Mouse (Mus musculus) thymus, adult 18-20 months (tissue): ENCODE data around the gene Map7d2.
"Not testable (repeated sequence)": the region's sequence is repeated elsewhere in the genome, so short reads cannot be mapped to it uniquely, and the experiment has no call there.

Source experiments
- DNase-seq, 2 experiments: peaks; one replicate each; pipeline ENCODE4 v3.0.0; 2022; ENCODE audit warnings: mixed read lengths in 2 of 2

Gene Map7d2

DNA sequence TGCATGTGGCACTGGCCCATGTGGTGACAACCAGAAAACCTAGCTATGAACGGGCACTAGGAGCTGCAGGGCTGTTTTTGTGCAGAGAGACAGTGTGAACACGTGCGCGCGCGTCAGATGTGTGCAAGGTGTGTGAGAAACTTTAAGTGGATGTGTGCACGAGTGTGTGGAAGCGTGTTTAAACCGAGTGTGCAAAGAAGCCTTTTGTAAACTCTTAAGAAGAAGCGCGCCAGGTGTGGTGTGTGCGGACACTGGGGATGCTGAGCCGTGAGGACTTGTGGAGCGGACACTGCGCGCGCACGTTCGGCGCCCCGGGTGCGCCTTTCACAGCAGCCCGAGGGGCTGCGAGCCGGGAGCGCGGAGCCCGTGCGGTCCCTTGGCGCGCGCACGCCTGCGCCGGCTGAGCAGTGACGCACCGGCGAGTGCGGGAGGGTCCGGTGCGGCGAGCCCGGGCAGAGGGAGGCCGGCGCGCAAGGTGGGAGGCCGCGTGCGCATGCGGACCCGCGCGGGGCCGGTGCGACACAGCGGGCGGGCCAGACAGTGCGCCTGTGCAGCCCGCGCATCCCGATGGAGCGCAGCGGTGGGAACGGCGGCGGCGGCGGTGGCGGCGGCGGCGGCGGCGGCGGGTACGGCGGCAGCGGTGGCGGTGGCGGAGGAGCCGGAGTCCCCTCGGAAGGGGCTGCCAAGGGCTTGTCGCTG, at the start of gene Map7d2:
Gene Map7d2, plus strand, starts transcription at position 443 of the 699 bp plus-strand sequence.
- DNase-seq: no peak

DNA sequence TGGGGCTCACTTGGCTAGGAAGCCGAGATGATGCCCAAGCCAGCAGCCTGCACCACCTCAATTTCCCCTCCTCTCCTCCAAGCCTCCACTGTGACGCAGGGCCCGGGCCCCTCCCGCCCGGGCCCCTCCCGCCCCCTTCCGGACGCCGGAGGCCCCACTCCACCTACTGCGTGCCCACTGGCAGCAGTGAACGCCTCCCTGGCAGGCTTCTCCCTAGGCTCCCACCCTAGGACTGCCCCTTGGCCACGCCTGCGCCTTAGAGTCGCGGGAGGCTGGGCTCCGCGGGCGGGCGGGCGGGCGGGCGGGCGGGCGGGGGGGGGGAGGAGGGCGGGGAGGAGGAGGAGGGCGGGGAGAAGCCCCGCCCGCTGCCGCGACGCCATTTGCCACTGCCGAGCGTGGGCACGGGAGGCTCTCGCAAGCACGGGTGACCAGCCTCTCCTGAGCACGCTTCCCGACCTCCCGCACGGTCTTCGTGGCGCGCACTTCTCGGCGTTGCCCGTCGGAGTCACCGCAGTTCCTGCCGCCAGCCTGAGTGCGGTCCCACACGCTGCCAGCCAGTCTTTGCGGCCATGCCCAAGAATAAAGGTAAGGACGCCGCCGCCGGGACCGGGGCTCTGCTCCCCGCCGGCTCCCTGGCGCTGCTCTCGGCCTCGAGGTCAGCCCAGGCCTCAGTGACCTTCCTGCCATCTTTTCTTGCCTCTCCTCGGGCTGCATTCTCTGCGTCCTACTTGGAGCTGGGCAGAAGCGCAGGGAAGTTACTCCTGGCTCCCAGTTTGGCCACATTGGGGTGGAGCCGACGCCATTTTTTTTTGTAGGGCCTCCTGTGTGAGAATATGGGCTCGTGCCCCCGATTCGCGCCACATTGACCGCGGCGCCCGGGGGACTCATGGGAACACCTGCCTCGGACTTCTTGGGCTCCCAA, 42.3 kb upstream of the Map7d2 start, which contains the start of gene Eif1ax:
Gene Eif1ax, plus strand, starts transcription at position 348 of the 922 bp plus-strand sequence.
- peak; percentile 74 to 75 for DNase-seq

DNA sequence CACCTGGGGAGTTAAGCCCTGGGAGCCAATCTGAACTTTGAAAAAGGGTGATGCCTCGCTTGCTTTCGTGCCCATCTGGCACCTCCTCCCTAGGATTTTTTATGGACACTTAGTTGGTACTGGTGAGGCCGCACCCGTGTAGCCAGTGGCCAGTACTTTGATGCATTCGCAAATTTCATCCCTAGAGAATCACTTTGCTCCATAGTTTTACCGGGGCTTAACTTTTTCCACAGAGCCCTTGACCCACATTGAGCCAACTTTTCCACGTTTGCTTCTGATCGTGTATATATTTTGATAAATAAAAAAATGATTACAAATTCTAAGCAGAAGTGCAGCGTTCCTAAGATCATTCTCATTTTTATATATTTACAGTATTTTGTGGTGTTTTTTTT, 41.6 kb upstream of the Map7d2 start:
- no peak for DNase-seq

DNA sequence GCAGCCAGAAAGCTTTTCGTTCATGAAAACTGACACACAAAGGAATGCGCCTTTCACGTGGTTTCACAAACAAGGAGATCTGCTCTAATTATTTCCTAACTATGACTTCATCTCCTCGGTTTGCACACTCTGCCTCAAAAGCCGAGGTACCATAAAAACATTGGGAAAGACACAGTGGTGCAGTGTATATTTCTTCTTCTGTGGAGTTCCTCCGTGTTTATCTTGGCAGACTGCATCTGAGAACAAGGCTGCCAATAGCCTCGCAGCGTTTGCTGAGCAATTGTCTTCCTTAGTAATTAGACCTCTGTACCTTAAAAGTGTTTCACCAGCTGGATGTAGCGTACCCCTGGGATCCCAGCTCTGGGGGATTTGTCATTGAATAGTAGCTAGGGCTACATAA, 27.3 kb upstream of the Map7d2 start:
- no peak for DNase-seq

DNA sequence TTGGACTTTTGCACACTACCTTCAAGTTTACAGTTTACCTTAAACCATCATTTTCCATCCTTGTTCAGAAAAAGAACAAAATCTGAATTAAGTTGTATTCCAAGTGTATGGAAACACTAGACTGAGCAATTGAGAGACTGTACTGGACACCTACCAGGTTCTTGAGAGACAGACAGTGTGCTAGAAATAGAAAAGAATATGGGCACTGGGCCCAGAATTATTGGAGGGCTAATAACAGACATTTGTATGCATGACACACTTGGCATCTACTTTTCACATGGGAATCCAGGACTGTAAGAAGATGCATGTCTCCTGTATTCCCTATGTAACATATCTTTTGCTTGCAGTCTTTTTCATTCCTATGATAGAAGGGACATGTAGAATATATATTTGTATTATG, 25.4 kb upstream of the Map7d2 start:
- DNase-seq: no peak

DNA sequence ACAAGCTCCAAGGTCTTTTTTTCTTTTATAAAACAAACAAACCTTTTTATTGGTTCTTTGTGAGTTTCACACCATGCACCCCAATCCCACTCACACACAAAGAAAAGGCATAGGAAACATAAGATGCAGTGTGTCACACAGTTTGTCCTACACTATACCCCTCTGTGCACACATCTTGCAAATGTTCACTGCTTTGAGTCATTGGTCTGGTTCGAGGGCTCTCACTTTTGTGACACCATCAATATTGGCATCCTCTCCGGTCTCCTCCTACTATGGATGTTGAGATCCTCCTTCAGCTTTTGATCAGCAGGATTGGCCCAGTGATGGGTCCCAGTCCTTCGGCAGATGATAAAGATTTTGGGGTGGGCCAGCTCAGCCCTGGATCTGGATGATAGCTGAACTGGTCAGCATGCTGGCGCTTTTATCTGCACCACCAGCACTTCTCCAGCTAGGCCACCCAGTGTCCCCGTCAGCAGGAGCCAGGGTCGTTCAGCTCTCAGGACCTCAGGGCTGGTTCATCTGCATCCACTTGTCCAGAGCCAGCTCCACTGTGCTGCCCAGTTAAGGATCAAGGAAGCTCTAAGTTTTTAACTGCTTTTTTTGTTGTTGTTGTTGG, 23.9 kb upstream of the Map7d2 start:
- no peak for DNase-seq

DNA sequence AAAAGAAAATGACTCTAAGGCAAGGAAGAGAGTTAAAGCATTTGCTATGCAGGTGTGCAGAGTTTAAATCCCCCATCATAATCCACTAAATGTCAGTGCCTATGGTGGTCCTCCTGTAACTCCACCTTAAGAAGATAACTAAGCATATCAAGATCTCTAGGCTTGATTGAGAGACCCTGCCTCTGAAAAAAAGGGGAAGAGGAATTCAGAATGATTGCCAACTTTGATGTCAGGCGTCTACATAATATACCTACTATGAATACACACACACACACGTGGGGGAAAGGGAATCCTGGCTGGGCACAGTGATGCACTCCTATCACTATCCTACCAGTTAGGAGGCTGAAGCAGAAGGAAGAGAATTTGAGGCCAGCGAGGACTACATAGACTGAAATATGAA, 23.1 kb upstream of the Map7d2 start:
- no peak for DNase-seq

DNA sequence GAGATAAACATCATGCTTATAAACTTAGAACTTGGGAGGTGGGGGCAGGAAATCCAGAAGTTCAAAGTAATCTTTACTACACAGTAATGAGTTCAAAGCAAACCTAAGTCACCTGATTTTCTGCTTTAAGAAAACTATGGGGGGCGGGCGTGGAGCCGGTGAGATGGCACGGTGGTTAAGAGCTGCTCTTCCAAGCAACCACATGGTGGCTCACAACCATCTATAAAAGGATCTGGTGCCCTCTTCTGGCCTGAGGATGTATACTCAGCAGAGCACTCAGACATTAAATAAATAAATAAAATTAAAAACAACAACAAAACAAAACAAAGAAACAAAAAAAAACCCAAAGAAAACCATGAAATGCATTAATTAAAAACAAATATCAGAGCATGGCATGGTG, 5.1 kb upstream of the Map7d2 start:
- DNase-seq: peak in 1 of 2 experiments; percentile 4

DNA sequence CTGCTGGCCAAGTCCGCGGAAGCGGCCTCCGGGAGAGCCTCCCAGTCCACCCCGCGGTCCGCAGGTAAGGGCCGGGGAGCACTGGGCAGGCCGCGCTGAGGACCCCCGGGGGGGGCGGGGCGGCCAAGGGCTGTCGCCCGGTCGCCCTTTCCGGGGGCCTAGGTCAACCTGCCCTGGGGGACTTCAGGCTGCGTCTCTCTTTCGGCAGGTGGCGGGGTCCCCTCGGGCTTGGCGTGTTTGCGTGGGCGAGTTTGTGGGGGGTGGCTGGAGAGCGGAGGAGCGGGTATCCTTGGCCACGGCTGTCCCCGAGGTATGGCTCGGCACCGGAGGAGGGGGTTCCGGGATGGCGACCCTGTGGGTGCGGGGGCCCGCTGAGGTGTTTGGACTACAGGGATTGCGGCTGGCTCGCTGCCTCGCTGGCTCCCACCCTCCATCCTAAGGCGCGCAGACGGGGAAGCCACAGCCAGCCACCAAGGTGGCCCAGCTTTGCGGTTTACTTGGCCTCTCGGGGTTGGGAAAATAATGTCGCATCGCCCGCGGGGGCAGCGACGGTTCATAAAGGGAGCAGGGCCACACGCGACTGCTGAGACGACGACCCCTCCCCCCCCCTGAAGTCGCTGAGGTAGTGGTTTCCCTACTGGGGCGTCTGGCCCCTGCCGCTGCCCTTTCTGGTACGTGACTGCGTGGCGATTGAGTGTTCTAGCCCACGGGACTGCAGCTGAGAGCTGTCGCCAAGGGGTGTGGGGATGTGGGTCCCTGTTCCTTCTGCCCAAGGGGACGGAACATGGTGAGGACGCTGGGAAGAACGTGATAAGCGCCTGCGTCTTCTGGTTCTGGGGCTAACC, 679 bp downstream of the Map7d2 start:
- no peak for DNase-seq

DNA sequence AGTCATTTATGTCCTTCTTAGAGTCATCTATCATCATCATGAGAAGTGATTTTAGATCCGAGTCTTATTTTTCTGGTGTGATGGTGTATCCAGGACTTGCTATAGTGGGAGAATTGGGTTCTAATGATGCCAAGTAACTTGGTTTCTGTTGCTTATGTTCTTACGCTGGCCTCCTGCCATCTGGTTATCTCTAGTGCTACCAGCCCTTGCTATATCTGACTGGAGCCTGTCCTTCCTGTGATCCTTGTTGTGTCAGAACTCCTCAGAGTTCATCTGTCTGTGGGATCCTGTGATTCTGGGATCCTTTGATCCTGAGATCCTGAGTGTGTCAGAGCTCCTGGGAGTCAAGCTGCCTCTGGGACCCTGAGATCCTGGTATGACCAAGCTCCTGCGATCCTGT, 16.1 kb downstream of the Map7d2 start:
- not testable (repeated sequence) for DNase-seq

DNA sequence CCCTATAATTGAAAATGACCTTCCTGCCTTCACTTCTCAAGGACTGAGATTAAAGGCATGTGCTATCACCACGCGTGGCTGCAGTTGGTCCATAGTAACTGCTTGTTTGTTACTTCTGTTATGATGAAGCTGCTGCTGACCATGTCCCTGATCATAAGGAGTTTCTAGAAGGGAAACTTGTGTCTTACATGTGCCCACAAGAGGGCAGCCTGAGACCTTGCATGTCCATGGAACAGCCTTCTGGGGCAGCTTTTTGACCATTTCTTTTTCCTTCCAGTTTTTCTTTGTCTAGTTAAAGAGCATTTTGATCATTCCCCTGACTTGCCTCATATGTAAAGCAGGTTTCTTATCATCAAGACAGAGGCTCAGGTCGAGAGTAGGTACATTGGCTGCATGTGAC, 27.8 kb downstream of the Map7d2 start:
- no peak for DNase-seq

DNA sequence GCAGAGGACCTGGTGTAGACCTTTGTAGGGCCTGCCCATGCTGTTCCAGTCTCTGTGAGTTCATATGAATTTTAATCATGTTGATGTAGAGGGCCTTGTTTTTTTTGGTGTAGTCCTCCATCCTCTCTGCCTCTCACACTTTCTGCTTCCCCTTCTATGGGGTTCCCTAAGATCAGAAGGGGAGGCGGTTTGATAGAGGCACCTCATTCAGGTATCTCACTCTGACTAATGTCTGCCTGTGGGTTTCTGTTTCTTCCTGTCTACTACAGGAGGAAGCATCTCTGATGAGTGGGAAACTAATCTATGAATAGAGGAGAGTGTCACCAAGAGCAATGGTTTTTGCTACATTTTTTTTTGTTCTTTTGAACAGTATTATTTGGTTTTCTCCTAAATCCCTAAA, 32.8 kb downstream of the Map7d2 start:
- DNase-seq: no peak

DNA sequence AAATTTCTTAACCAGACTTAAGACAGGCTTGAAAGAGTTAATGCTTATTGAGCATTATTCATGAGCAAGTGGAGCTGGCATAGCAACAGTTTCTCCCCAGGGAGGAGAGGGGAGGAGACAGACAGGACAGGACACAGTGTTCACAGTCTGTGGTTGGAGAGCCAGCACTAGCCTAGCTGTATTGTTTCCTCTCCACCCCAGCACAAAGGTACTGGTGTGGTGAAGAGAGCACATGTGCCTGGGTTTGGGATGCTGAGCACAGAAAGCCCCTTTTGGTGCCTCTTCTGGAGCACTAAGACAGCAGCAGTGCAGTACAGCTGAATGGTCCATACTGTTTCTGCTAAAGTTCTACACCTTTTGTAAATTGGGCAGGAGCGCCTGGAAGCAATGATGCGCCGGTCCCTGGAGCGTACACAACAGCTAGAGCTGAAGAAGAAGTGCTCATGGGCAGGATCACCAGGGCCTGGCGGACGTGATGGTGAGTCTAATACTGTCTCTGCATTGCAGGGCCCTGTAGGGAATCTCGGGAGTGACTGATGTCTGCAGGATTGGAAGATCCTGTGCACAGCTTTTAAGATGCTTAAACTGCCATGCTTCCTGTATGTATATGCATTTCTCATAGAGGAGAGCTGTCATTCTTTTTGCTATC, 44.8 kb downstream of the Map7d2 start:
- DNase-seq: no peak

DNA sequence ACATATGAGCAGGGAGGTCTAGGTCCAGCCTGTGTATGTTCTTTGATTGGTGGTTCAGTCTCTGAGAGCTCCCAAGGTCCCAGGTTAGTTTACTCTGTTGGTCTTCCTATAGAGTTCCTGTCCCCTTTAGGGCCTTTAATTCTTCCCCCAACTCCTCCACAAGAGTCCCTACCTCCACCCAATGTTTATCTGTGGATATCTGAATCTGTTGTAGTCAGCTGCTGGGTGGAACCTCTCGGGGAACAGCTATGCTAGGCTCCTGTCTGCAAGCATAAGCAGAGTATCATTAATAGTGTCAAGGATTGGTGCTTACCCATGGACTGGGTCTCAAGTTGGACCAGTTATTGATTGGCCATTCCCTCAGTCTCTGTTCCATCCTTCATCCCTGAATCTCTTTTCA, 60.4 kb downstream of the Map7d2 start:
- DNase-seq: no peak

DNA sequence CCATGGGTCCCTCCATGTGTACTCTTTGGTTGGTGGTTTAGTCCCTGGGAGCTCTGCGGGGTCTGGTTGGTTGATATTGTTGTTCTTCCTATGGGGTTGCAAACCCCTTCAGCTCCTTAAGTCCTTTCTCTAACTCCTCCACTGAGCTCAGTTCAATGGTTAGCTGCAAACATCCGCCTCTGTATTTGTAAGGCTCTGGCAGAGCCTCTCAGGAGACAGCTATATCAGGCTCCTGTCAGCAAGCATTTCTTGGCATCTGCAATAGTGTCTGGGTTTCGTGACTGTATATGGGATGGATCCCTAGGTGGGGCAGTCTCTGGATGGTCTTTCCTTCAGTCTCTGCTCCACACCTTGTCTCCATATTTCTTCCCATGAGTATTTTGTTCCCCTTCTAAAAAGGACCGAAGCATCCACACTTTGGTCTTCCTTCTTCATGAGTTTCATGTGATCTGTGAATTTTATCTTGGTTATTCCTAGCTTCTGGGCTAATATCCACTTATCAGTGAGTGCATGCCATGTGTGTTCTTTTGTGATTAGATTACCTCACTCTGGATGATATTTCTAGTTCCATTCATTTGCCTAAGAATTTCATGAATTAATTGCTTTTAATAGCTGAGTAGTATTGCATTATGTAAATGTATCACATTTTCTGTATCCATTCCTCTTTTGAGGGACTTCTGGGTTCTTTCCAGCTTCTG, 64.0 kb downstream of the Map7d2 start:
- DNase-seq: not testable (repeated sequence)

DNA sequence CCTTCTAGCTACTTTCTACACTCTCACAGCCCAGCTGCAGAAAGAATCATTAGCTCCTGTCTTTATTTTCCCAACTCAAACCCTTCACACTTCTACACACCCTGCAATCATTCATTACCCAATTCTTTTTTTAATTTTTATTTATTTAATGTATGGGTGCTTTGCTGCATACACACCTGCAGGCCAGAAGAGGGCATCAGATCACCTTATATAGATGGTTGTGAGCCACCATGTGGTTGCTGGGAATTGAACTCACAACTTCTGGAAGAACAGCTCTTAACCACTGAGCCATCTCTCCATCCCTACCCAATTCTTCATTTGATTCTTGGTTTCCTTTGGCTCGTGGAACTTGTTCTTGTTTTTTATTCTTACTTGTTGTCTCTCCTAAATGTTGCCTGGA, 69.9 kb downstream of the Map7d2 start:
- DNase-seq: no peak

DNA sequence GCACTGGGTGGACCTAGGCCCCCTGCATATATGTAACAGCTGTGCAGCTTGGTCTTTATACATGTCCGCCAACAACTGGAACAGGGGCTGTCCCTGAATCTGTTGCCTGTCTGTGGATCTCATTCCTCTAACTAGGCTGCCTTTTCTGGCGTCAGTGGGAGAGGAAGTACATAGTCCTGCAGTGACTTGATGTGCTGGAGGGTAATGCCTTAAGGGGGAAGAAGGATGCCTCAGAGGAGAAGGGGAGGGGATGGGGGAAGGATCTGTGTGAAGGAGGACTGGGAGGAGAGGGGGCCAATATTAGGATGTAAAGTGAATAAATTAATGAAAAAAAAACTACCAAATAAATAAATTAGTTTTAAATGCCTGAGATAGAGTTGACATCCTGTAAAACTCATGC, 88.8 kb downstream of the Map7d2 start:
- no peak for DNase-seq

DNA sequence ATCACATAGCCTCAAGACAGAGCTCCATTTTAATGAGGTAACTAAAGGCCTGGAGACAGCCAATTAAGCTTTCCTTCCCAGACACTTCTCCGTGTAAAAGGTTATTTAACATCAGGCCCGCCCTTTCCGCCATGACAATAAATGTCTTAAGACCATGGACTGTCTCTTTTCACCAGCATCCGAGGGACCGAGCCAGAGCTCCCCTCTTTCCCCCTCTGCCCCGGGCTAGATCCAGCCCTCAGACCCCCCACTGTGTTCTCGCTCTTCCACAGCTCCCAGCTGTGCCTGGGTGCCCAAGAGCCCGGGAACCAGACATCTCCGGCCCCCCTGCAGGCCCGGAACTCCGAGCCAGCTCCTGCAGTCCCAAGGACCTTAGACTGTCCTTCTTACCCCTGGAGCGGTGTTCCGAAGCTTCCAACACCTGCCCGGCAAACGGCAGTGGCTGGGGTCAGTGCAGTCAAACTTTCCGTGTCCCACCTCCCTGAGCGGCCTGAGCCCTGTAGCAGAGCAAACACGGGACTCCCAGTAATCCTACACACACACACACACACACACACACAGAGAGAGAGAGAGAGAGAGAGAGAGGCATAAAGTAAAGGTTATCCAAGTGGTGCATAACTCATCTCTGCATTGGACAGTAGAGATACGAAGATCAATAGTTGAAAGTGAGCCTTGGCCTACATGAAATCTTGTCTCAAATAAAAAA, 94.1 kb downstream of the Map7d2 start:
- no peak for DNase-seq

DNA sequence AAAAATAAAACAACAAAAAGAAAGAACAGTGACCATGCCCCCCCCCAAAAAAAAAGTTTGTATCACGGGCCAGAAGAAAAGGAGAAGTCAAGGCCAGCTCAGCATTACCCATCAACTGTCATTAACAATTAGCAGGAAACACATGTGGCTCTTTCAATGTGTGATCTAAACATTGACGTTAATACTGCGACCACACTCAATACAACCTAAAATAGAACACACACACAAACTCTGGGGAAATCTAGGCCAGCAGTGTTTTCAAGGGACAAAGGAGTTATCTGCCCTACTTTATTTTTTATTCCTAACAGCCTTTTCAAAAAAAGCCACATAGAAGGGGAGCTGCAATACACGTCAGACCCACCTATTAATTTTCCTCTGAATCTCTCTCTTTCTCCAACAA, 94.7 kb downstream of the Map7d2 start:
- DNase-seq: no peak

DNA sequence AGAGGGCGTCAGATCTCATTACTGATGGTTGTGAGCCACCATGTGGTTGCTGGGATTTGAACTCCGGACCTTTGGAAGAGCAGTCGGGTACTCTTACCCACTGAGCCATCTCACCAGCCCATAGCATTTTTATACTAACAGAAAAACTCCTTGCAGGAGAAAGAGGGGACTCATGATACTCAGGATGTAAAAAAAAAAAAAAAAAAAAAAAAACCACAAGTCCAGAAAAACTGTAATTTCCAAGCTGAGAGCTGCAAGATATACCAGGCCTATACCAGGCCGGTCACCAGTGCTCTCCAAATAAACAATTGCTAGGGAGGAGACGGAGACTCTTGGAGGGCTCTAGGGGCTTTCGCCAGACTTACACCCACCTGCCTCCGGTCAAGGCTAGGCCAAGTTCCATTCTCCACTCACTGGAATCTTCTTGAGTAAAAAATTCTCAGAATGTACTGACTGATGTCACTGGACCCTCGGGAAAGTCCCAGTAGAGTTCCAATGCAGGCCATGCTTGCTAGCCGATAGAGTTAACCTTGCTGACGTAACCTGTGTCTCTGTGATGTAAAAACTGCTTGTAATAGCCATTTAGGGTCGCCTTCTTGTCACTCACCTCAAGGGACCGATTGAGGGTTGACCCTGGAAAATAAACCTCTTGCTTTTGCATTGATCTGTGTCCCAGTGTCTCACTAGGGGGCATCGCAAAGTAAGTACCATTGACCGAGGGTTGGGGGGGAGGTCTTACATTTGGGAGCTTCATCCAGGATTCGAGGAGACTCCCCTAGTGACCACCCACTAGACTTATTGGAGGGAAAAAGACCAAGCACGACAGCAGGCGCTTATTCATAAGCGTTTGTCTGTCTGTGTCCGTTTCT, 95.7 kb downstream of the Map7d2 start:
- DNase-seq: no peak
